Mouse (Mus musculus): Measurements from ENCODE around the gene Snap25.

The Snap25 gene

GRCm38 (mm10) chr2:136811331-136811730 lies 98.1 kb downstream of the Snap25 start:
- no peak for DNase-seq (ENCODE audit: low read depth, low spot score)

- no peak for DNase-seq (ENCODE audit: low read depth, low spot score)
These were observed 103.6 kb downstream of the Snap25 start for GRCm38 (mm10) chr2:136816717-136817400.

GRCm38 (mm10) chr2:136823751-136824716 lies 110.8 kb downstream of the Snap25 start:
- no peak for DNase-seq (ENCODE audit: low read depth, low spot score)

DNA sequence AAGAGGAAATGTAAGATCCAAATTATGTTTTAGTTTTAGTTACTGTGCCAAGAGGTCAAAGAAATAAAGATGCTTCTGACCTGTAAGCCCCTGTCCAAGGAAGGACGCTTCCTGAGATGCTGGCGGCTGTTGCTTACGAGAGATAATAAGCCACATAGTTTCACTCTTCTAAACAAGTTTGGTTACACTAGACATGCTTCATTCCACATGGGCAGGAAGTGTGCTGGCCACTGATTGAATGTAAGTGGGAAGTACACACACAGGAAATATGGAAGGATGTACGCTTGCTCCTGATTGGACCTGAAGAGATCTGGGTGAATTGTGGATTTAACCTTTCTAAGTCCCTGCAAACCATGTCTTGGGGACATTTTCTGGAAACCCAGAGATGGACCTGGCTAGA lies 114.4 kb downstream of the Snap25 start:
- no peak for DNase-seq (ENCODE audit: low read depth, low spot score)

Data from ES-CJ7 (cell line).